In genomic region chr11:87422511-87423340, GRCm38 (mm10) we compare ENCODE assay signal across 8 mouse cellular contexts. TPM values are rescaled to one million over a fixed set of nuclear protein-coding genes. Genes with fewer than 3 reads are reported as not detected.
DNase-seq lines count a peak whose midpoint lies in the region; ATAC-seq and TF ChIP-seq lines count a peak whose summit lies in the region.

No protein-coding gene starts in this region.

- no peak for TF ChIP-seq CTCF in heart, adult 2 months (IDR thresholded peaks at IDR 0.05)

- H3K4me3 ChIP-seq in embryonic facial prominence, embryonic 13.5 days = peak overlapping the region; percentile 40
- peak overlapping the region; percentile 58 for H3K4me3 ChIP-seq in heart, adult 2 months
- peak overlapping the region; percentile 41 for H3K4me3 ChIP-seq in limb, embryonic 13.5 days
- peak overlapping the region; percentile 35 for H3K4me3 ChIP-seq in midbrain, embryonic 16.5 days (ENCODE audit: low read depth, low read length)

- peak; percentile 99 for TF ChIP-seq EP300 in heart, adult 2 months (IDR thresholded peaks at IDR 0.05; ENCODE audit: insufficient read depth, low read depth, low read length)

- peak; percentile 100 for TF ChIP-seq POLR2A in heart, adult 2 months (IDR thresholded peaks at IDR 0.05; ENCODE audit: insufficient read depth, low read depth, low read length)

- ATAC-seq in embryonic facial prominence, embryonic 13.5 days (ENCODE audit: insufficient number of reproducible peaks, insufficient read depth, low FRiP score, low TSS enrichment, low read depth) = peak; percentile 79
- ATAC-seq in limb, embryonic 13.5 days (ENCODE audit: low FRiP score, low read depth) = peak; percentile 84
- ATAC-seq in midbrain, embryonic 16.5 days = peak; percentile 81

- peak overlapping the region; percentile 60 for H3K4me2 ChIP-seq in embryonic facial prominence, embryonic 13.5 days
- H3K4me2 ChIP-seq in limb, embryonic 13.5 days (replicated peaks) = peak overlapping the region; percentile 64
- H3K4me2 ChIP-seq in midbrain, embryonic 16.5 days (ENCODE audit: low read length) = peak overlapping the region; percentile 71

- peak overlapping the region; percentile 97 for H3K27ac ChIP-seq in embryonic facial prominence, embryonic 13.5 days
- H3K27ac ChIP-seq in heart, adult 2 months = peak overlapping the region; percentile 100
- peak overlapping the region; percentile 89 for H3K27ac ChIP-seq in limb, embryonic 13.5 days
- H3K27ac ChIP-seq in midbrain, embryonic 16.5 days (ENCODE audit: low read length) = peak overlapping the region; percentile 87

- peaks cover 9% of the 10 kb centered on the region; the same call in 1 of the 2 replicates for H3K4me1 ChIP-seq in embryonic facial prominence, embryonic 13.5 days
- H3K4me1 ChIP-seq in heart, adult 2 months (ENCODE audit: control insufficient read depth, insufficient read depth, low read length) = peaks cover 2% of the 10 kb centered on the region
- H3K4me1 ChIP-seq in limb, embryonic 13.5 days = peaks cover 8% of the 10 kb centered on the region
- peaks cover 10% of the 10 kb centered on the region for H3K4me1 ChIP-seq in midbrain, embryonic 16.5 days (ENCODE audit: control insufficient read depth, insufficient read depth, low read length)

- H3K79me2 ChIP-seq in heart, adult 2 months (replicated peaks; ENCODE audit: control insufficient read depth, insufficient read depth, low read length) = no peaks in the 10 kb centered on the region

- DNase-seq in 3T3-L1 (ENCODE audit: low read depth, low spot score) = peak; percentile 98
- DNase-seq in adrenal gland, postnatal 36 days = peak; percentile 72 to 74
- peak; percentile 82 to 86 for DNase-seq in heart, adult 2 months
- peak; percentile 89 to 93 for DNase-seq in kidney, adult 8-10 months
- peak; percentile 71 to 82 for DNase-seq in spleen, postnatal 10 days (ENCODE audit: low spot score in 2 of 2)

- H3K36me3 ChIP-seq in embryonic facial prominence, embryonic 13.5 days = no peaks in the 10 kb centered on the region
- no peaks in the 10 kb centered on the region; the same call in 1 of the 2 replicates for H3K36me3 ChIP-seq in heart, adult 2 months (ENCODE audit: control insufficient read depth, insufficient read depth, low read length)
- no peaks in the 10 kb centered on the region for H3K36me3 ChIP-seq in limb, embryonic 13.5 days
- no peaks in the 10 kb centered on the region for H3K36me3 ChIP-seq in midbrain, embryonic 16.5 days (ENCODE audit: control insufficient read depth, insufficient read depth, low read length)

- no peaks in the 10 kb centered on the region for H3K9me3 ChIP-seq in embryonic facial prominence, embryonic 13.5 days
- no peaks in the 10 kb centered on the region for H3K9me3 ChIP-seq in limb, embryonic 13.5 days
- H3K9me3 ChIP-seq in midbrain, embryonic 16.5 days (replicated peaks; ENCODE audit: control insufficient read depth, low read length, poor library complexity, severe bottlenecking) = no peaks in the 10 kb centered on the region

- H3K27me3 ChIP-seq in embryonic facial prominence, embryonic 13.5 days = no peaks in the 10 kb centered on the region
- H3K27me3 ChIP-seq in heart, adult 2 months (ENCODE audit: control insufficient read depth, insufficient read depth, low read length) = no peaks in the 10 kb centered on the region
- no peaks in the 10 kb centered on the region for H3K27me3 ChIP-seq in limb, embryonic 13.5 days
- H3K27me3 ChIP-seq in midbrain, embryonic 16.5 days (ENCODE audit: control insufficient read depth, insufficient read depth, low read depth, low read length) = no peaks in the 10 kb centered on the region

- intact Hi-C loops in heart, adult 2 months (cut with DNase I) = loop anchor here (1.0 to 5.0 kb wide), 3 partner anchors 18 to 170 kb away; partner anchors contain the start of genes Mtmr4 and Rad51c

- H3K9ac ChIP-seq in embryonic facial prominence, embryonic 13.5 days = peak overlapping the region; percentile 63
- H3K9ac ChIP-seq in heart, adult 2 months (ENCODE audit: low read depth, low read length) = peak overlapping the region; percentile 68
- H3K9ac ChIP-seq in limb, embryonic 13.5 days = peak overlapping the region; percentile 62
- peak overlapping the region; percentile 67 for H3K9ac ChIP-seq in midbrain, embryonic 16.5 days (ENCODE audit: low read depth, low read length)

- under 1% methylated on average over 26 of the region's 26 CpGs for WGBS in embryonic facial prominence, embryonic 13.5 days
- under 1% methylated on average over 26 of the region's 26 CpGs for WGBS in heart, adult 2 months
- whole genome bisulfite sequencing in limb, embryonic 13.5 days = under 1% methylated on average over 26 of the region's 26 CpGs
- WGBS in midbrain, embryonic 16.5 days = under 1% methylated on average over 26 of the region's 26 CpGs

RNA-seq across cellular contexts. Expression of gene Tex14, which starts 17.9 kb away (rescaled TPM):
- under 1 TPM; 0.36 to 0.95 TPM for total RNA-seq in adrenal gland, postnatal 36 days (2021)
- 0.04 and 0.26 TPM in 2 replicates for polyA plus RNA-seq in embryonic facial prominence, embryonic 13.5 days (2015; fragmentation: Nextera tagmentation; extraction: Ambion mirVana)
- total RNA-seq in heart, adult 2 months (2021) = under 1 TPM in 1 of 2 experiments, not detected in 1; 0.23 TPM
- polyA plus RNA-seq in heart, adult 2 months (2012; rRNA removed) = 0.08 and 0.35 TPM in 2 replicates
- polyA plus RNA-seq in limb, embryonic 13.5 days (2015; fragmentation: Nextera tagmentation; extraction: Ambion mirVana) = 0.93 and 1.3 TPM in 2 replicates
- 0.29 and 0.39 TPM in 2 replicates for polyA plus RNA-seq in midbrain, embryonic 16.5 days (2015; fragmentation: Nextera tagmentation; extraction: Ambion mirVana)

RNA-seq across cellular contexts. Expression of gene Rad51c, which starts 18.0 kb away (rescaled TPM):
- total RNA-seq in adrenal gland, postnatal 36 days (2021) = 1 to 10 TPM; 2.0 to 3.1 TPM
- polyA plus RNA-seq in embryonic facial prominence, embryonic 13.5 days (2015; fragmentation: Nextera tagmentation; extraction: Ambion mirVana) = 8.2 and 9.3 TPM in 2 replicates
- 1 to 10 TPM in 1 of 2 experiments, under 1 TPM in 1; 0.89 to 1.7 TPM for total RNA-seq in heart, adult 2 months (2021)
- 0.35 and 0.97 TPM in 2 replicates for polyA plus RNA-seq in heart, adult 2 months (2012; rRNA removed)
- 10.0 and 10.2 TPM in 2 replicates for polyA plus RNA-seq in limb, embryonic 13.5 days (2015; fragmentation: Nextera tagmentation; extraction: Ambion mirVana)
- polyA plus RNA-seq in midbrain, embryonic 16.5 days (2015; fragmentation: Nextera tagmentation; extraction: Ambion mirVana) = 3.6 and 4.0 TPM in 2 replicates

Comparison
In these comparisons a context has a peak if more than half of its experiments do, and no peak if none do; other contexts are left out.
1. Peak in every context shown above with its lines: DNase-seq, ATAC-seq, H3K4me3 ChIP-seq and H3K27ac ChIP-seq.